Mouse (Mus musculus) neural tube, embryonic 12.5 days (tissue): Measurements from ENCODE around the gene Arhgap30. TPM values are rescaled to one million over a fixed set of nuclear protein-coding genes. Genes with fewer than 3 reads are reported as not detected.

Source experiments
- ATAC-seq: fragments of 200-750 bp; cut with Nextera tagmentation; 2 replicates; pipeline ENCODE4 v1.8.0; 2017; ENCODE audit warnings: low read depth, mild to moderate bottlenecking, moderate TSS enrichment, moderate library complexity; ENCODE audit not compliant: low FRiP score
- H3K27ac ChIP-seq: fragments of 300-500 bp; sonication (generic); 2 replicates; pipeline ENCODE4 v1.5.1; 2016
- H3K27me3 ChIP-seq: fragments of 300-500 bp; sonication (generic); replicated peaks from 2 replicates; pipeline ENCODE4 v1.6.1; 2016; ENCODE audit warnings: mild to moderate bottlenecking
- H3K36me3 ChIP-seq: fragments of 300-500 bp; sonication (generic); 2 replicates; pipeline ENCODE4 v1.6.1; 2016; ENCODE audit warnings: mild to moderate bottlenecking
- H3K4me1 ChIP-seq: fragments of 300-500 bp; sonication (generic); 2 replicates; pipeline ENCODE4 v1.6.1; 2016
- H3K4me2 ChIP-seq: fragments of 300-500 bp; sonication (generic); replicated peaks from 2 replicates; pipeline ENCODE4 v1.6.1; 2016; ENCODE audit warnings: mild to moderate bottlenecking
- H3K4me3 ChIP-seq: fragments of 300-500 bp; sonication (generic); 2 replicates; pipeline ENCODE4 v1.5.1; 2016
- H3K9ac ChIP-seq: fragments of 300-500 bp; sonication (generic); 2 replicates; pipeline ENCODE4 v1.6.1; 2016; ENCODE audit warnings: mild to moderate bottlenecking
- H3K9me3 ChIP-seq: fragments of 300-500 bp; sonication (generic); 2 replicates; pipeline ENCODE4 v1.6.1; 2016; ENCODE audit warnings: mild to moderate bottlenecking
- WGBS: fragments of 180-500 bp; shearing (Covaris S2); methylation state at CpG from one replicate; pipeline ENCODE4 v1.1.7; 2016; 5-methylcytosine and 5-hydroxymethylcytosine counted together
- polyA plus RNA-seq: library from polyadenylated mRNA; unstranded; fragments of >200 nt; fragmentation: Nextera tagmentation; extraction: Ambion mirVana; gene quantifications from 2 replicates; pipeline ENCODE4 v1.2.1, GENCODE M21; 2016

Gene Arhgap30
- polyA plus RNA-seq, 1 experiment from 2014 or later = 1.1 TPM

GRCm38 (mm10) chr1:171358421-171358820, 30.3 kb upstream of the Arhgap30 start:
- H3K9me3 ChIP-seq = peaks cover 3% of the 10 kb centered on the region; the same call in 1 of the 2 replicates
- WGBS = 79% methylated on average over 4 of the region's 4 CpGs
- no peak for ATAC-seq
- H3K4me3 ChIP-seq = no peak overlapping the region
- H3K27me3 ChIP-seq = no peaks in the 10 kb centered on the region
- no peak overlapping the region for H3K4me2 ChIP-seq
- peaks cover 21% of the 10 kb centered on the region for H3K36me3 ChIP-seq
- H3K27ac ChIP-seq = no peak overlapping the region
- H3K9ac ChIP-seq = no peak overlapping the region
- peaks cover 8% of the 10 kb centered on the region for H3K4me1 ChIP-seq

DNA sequence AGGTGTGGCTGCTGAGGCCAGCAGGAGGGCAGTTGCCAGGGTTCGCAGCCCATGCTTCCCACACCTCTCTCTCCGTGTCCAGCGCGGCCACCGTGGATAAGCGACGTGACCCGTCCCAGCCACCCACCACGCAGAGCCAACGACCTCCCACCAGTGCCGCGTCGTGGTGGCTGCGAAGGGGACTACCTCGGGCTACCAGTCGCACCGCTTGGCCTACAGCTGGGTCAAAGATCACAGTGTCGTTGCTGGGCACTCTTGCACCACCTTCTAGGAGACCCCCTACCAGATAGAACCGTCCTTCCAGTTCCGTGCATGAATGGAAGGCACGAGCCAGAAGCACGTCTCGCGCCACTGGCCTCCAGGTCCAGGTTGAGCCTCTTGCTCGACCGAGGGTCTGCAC, 28.5 kb upstream of the Arhgap30 start:
- peaks cover 8% of the 10 kb centered on the region for H3K4me1 ChIP-seq
- H3K9me3 ChIP-seq = peaks cover 3% of the 10 kb centered on the region; the same call in 1 of the 2 replicates
- H3K27ac ChIP-seq = peak overlapping the region; percentile 53; the same call in 1 of the 2 replicates
- H3K27me3 ChIP-seq = no peaks in the 10 kb centered on the region
- peak overlapping the region; percentile 51 for H3K4me3 ChIP-seq
- peak overlapping the region; percentile 83 for H3K4me2 ChIP-seq
- peaks cover 21% of the 10 kb centered on the region for H3K36me3 ChIP-seq
- peak overlapping the region; percentile 66 for H3K9ac ChIP-seq
- WGBS = 5% methylated on average over 26 of the region's 26 CpGs
- no peak; the same call in none of the 2 replicates for ATAC-seq

DNA sequence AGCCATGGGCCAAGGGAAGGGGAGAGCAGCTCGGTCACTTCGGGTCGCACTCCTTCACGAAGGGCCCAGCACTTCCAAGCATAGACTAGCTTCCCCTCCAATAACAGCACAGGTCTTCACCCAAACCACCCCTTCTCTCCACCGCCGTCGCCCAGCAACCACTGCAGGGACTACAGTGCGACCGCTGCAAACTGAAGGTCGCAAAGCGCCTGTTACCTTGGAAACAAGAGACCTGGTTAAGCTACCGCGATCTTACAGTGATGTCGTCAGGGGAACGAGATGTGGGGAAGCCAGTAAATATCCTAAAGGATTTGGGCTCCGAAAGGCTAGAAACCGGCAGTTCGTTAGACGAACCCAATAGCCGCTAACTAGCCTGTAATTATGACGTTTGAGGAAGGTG, 28.1 kb upstream of the Arhgap30 start, which contains the start of gene Klhdc9:
Gene Klhdc9 (minus strand): TSS at position 143 of the 400 bp plus-strand sequence.
- ATAC-seq = peak; percentile 96
- peak within 1 kb of the TSS; percentile 53 for H3K27ac ChIP-seq
- H3K9me3 ChIP-seq = peaks cover 3% of the 10 kb centered on the region; the same call in 1 of the 2 replicates
- H3K27me3 ChIP-seq = no peaks in the 10 kb centered on the region
- H3K4me3 ChIP-seq = peak within 1 kb of the TSS; percentile 51
- H3K36me3 ChIP-seq = peaks cover 21% of the 10 kb centered on the region
- under 1% methylated on average over 21 of the region's 21 CpGs for WGBS
- peaks cover 8% of the 10 kb centered on the region for H3K4me1 ChIP-seq
- H3K4me2 ChIP-seq = peak within 1 kb of the TSS; percentile 83
- peak within 1 kb of the TSS; percentile 66 for H3K9ac ChIP-seq

GRCm38 (mm10) chr1:171361106-171362103, 27.3 kb upstream of the Arhgap30 start:
- WGBS = 34% methylated on average over 16 of the region's 16 CpGs
- peak; percentile 79 for ATAC-seq
- Histone ChIP-seq H3K27ac (peak overlapping the region; percentile 53), H3K27me3 (no peaks in the 10 kb centered on the region), H3K36me3 (peaks cover 19% of the 10 kb centered on the region), H3K9me3 (peaks cover 3% of the 10 kb centered on the region; the same call in 1 of the 2 replicates), H3K4me3 (peak overlapping the region; percentile 51), H3K4me1 (peaks cover 8% of the 10 kb centered on the region), H3K4me2 (peak overlapping the region; percentile 83), H3K9ac (peak overlapping the region; percentile 66)

- Histone ChIP-seq H3K27ac (no peak overlapping the region), H3K9ac (no peak overlapping the region), H3K36me3 (no peaks in the 10 kb centered on the region), H3K9me3 (no peaks in the 10 kb centered on the region), H3K4me2 (no peak overlapping the region), H3K4me3 (no peak overlapping the region), H3K27me3 (no peaks in the 10 kb centered on the region), H3K4me1 (no peaks in the 10 kb centered on the region)
- WGBS = 68% methylated on average over 7 of the region's 7 CpGs
- no peak for ATAC-seq
These were observed 22.8 kb upstream of the Arhgap30 start for GRCm38 (mm10) chr1:171365934-171366333.

DNA sequence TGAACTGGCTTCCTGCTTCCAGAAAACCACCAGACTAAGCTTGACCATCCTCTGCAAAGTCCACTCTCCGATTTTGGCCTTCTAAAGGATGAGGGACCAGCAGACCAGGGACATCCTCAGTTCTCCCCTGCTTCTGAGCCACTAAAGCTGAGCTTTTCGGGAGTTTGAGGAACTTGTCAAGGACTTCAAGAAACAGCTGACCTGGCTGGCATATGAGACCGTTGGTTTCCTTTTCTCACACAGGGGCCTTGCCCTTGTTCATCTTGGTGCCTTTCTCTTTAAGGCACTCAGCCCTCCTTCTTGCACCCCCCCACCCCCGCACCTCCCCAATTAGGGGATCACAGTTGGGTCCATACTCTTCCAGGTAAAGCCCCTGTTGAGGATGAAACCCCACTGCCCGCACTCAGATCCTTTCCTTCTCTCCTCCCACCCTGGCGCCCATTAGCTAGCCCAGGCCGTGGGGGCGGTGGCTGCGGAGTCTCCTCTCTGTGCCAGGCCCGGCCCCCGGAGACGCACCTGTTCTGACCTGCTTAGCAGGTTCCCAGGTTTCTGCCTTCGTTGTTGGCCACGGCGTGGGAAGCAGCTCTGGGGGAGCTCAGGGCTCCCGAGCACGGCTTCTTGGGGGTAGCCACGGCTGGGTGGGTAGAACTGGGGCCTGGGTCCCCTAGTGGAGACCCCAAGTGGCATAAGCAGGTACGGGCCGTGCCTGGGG, 18.8 kb upstream of the Arhgap30 start, which contains the start of gene Nectin4:
Gene Nectin4 (plus strand): TSS at position 255 of the 712 bp plus-strand sequence.
- Histone ChIP-seq H3K9ac (no peak within 1 kb of the TSS), H3K27me3 (no peaks in the 10 kb centered on the region), H3K4me2 (no peak within 1 kb of the TSS), H3K27ac (no peak within 1 kb of the TSS), H3K36me3 (no peaks in the 10 kb centered on the region), H3K9me3 (no peaks in the 10 kb centered on the region), H3K4me1 (peaks cover 5% of the 10 kb centered on the region; the same call in 1 of the 2 replicates), H3K4me3 (no peak within 1 kb of the TSS)
- 42% methylated on average over 20 of the region's 20 CpGs for WGBS
- no peak for ATAC-seq

- 56% methylated on average over 3 of the region's 3 CpGs for WGBS
- Histone ChIP-seq H3K9me3 (no peaks in the 10 kb centered on the region), H3K4me1 (peaks cover 5% of the 10 kb centered on the region; the same call in 1 of the 2 replicates), H3K9ac (no peak overlapping the region), H3K4me3 (no peak overlapping the region), H3K27me3 (no peaks in the 10 kb centered on the region), H3K36me3 (no peaks in the 10 kb centered on the region), H3K4me2 (no peak overlapping the region), H3K27ac (no peak overlapping the region)
- ATAC-seq = no peak
These were observed 15.9 kb upstream of the Arhgap30 start for GRCm38 (mm10) chr1:171372880-171373279.

DNA sequence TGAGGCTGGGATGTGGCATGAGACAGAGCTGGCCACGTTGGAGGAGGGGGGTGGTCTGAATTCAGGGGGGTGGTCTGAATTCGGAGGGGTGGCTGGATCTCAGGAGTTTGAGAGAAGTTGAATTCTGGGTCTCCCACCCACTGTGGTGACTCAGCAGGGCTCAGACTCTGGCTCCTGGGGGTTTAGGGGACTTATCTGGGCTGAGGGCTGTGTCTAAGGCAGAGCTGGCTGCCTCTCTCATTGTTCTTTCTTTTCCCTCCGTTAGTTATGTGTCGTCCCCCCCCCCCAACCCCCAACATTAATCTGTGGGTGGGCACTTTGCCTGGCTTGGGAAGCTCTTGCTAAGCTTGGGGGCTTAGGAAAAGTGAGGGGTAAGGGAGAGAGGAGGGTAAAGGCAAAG, 14.8 kb upstream of the Arhgap30 start:
- Histone ChIP-seq H3K27me3 (no peaks in the 10 kb centered on the region; the same call in 1 of the 2 replicates), H3K4me3 (no peak overlapping the region), H3K4me2 (no peak overlapping the region), H3K36me3 (no peaks in the 10 kb centered on the region), H3K9ac (no peak overlapping the region), H3K4me1 (peaks cover 5% of the 10 kb centered on the region; the same call in 1 of the 2 replicates), H3K27ac (no peak overlapping the region), H3K9me3 (no peaks in the 10 kb centered on the region)
- 10% methylated on average over 2 of the region's 4 CpGs for WGBS
- no peak for ATAC-seq

GRCm38 (mm10) chr1:171375646-171376097, 13.1 kb upstream of the Arhgap30 start:
- Histone ChIP-seq H3K4me3 (no peak overlapping the region), H3K27ac (no peak overlapping the region), H3K9ac (no peak overlapping the region), H3K9me3 (no peaks in the 10 kb centered on the region), H3K36me3 (no peaks in the 10 kb centered on the region), H3K4me2 (no peak overlapping the region), H3K4me1 (peaks cover 12% of the 10 kb centered on the region; the same call in 1 of the 2 replicates), H3K27me3 (peaks cover 11% of the 10 kb centered on the region; the same call in 1 of the 2 replicates)
- no peak for ATAC-seq
- 63% methylated on average over 9 of the region's 9 CpGs for WGBS

- Histone ChIP-seq H3K9ac (no peak overlapping the region), H3K9me3 (no peaks in the 10 kb centered on the region), H3K4me1 (peaks cover 12% of the 10 kb centered on the region; the same call in 1 of the 2 replicates), H3K36me3 (no peaks in the 10 kb centered on the region), H3K4me3 (no peak overlapping the region), H3K4me2 (no peak overlapping the region), H3K27ac (no peak overlapping the region), H3K27me3 (peaks cover 11% of the 10 kb centered on the region; the same call in 1 of the 2 replicates)
- ATAC-seq = no peak
- WGBS = 86% methylated on average over 6 of the region's 6 CpGs
These were observed 10.5 kb upstream of the Arhgap30 start for GRCm38 (mm10) chr1:171378298-171378697.

DNA sequence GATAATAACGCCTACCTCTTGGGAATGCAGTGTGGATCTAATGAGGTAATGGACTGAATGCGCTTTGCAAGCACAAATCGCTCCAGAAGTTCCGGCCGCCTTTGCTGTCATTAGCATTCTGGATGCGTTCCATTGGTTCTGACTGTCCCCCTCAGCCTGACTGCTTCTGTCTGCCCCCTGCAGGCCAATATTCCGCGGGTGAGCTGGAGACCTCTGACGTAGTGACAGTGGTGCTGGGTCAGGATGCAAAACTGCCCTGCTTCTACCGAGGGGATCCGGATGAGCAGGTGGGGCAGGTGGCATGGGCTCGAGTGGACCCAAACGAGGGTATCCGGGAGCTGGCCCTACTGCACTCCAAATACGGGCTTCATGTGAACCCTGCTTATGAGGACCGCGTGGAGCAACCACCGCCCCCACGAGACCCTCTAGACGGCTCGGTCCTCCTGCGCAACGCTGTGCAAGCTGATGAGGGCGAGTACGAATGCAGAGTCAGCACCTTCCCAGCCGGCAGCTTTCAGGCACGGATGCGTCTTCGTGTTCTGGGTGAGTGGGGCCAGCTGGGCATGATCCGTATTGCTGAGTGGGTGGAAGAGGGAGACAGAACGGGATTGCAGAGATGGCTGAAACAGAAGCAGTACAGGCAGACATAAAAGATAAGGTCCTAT, 8.7 kb upstream of the Arhgap30 start:
- H3K27ac ChIP-seq = no peak overlapping the region

More for the DNA sequence above, 8.7 kb upstream of the Arhgap30 start:
- Histone ChIP-seq H3K4me1 (peaks cover 7% of the 10 kb centered on the region; the same call in 1 of the 2 replicates), H3K27me3 (peaks cover 11% of the 10 kb centered on the region; the same call in 1 of the 2 replicates), H3K9me3 (no peaks in the 10 kb centered on the region), H3K4me2 (peak overlapping the region; percentile 59), H3K9ac (peak overlapping the region; percentile 26; the same call in 1 of the 2 replicates), H3K4me3 (peak overlapping the region; percentile 25), H3K36me3 (no peaks in the 10 kb centered on the region)
- peak; percentile 80 for ATAC-seq
- 3% methylated on average over 31 of the region's 31 CpGs for WGBS
